Mouse (Mus musculus) cerebellum, postnatal 14 days (tissue): ENCODE measurements around the gene Zfp638.

Experiments used
- DNase-seq, 2 experiments: peaks; one replicate each; pipeline ENCODE4 v3.0.0; 2021; ENCODE audit warnings: mixed read lengths in 2 of 2

Zfp638 gene

GRCm38 (mm10) chr6:83866954-83867597 is at the start of gene Zfp638:
Gene Zfp638, plus strand, starts transcription at chr6:83867109.
- DNase-seq, result peak; percentile 96 to 97

- no peak for DNase-seq
Observed at GRCm38 (mm10) chr6:83818996-83819395, 47.9 kb upstream of the Zfp638 start.

- no peak for DNase-seq
Observed at GRCm38 (mm10) chr6:83820727-83821515, 46.0 kb upstream of the Zfp638 start.

- no peak for DNase-seq
Observed at GRCm38 (mm10) chr6:83821856-83822255, 45.1 kb upstream of the Zfp638 start.

- peak in 1 of 2 experiments; percentile 35 for DNase-seq
Observed at GRCm38 (mm10) chr6:83830941-83831605, 35.8 kb upstream of the Zfp638 start.

- peak; percentile 100 for DNase-seq
Observed at GRCm38 (mm10) chr6:83831606-83832123, 35.2 kb upstream of the Zfp638 start, which contains the start of gene Paip2b. Gene Paip2b, minus strand, starts transcription at chr6:83831741.

- peak in 1 of 2 experiments; percentile 15 for DNase-seq
Observed at GRCm38 (mm10) chr6:83832393-83832792, 34.5 kb upstream of the Zfp638 start.

- DNase-seq, result no peak
Observed at GRCm38 (mm10) chr6:83836826-83837225, 30.1 kb upstream of the Zfp638 start.

- no peak for DNase-seq
Observed at GRCm38 (mm10) chr6:83838046-83838445, 28.9 kb upstream of the Zfp638 start.

GRCm38 (mm10) chr6:83840086-83840485 is 26.8 kb upstream of the Zfp638 start:
- no peak for DNase-seq

GRCm38 (mm10) chr6:83844913-83845312 is 22.0 kb upstream of the Zfp638 start:
- DNase-seq, result no peak

- no peak for DNase-seq
Observed at GRCm38 (mm10) chr6:83846141-83846540, 20.8 kb upstream of the Zfp638 start.

- no peak for DNase-seq
Observed at GRCm38 (mm10) chr6:83849446-83849845, 17.5 kb upstream of the Zfp638 start.

- no peak for DNase-seq
Observed at GRCm38 (mm10) chr6:83857476-83857875, 9.4 kb upstream of the Zfp638 start.

GRCm38 (mm10) chr6:83860033-83860432 is 6.9 kb upstream of the Zfp638 start:
- DNase-seq, result no peak

- no peak for DNase-seq
Observed at GRCm38 (mm10) chr6:83863538-83863937, 3.4 kb upstream of the Zfp638 start.

GRCm38 (mm10) chr6:83866423-83866822 is 486 bp upstream of the Zfp638 start:
- no peak for DNase-seq

GRCm38 (mm10) chr6:83867598-83868585 is 983 bp downstream of the Zfp638 start:
- peak; percentile 52 to 56 for DNase-seq

GRCm38 (mm10) chr6:83879815-83880214 is 12.9 kb downstream of the Zfp638 start:
- peak; percentile 72 to 77 for DNase-seq

GRCm38 (mm10) chr6:83886789-83887188 is 19.9 kb downstream of the Zfp638 start:
- DNase-seq, result no peak

- no peak for DNase-seq
Observed at GRCm38 (mm10) chr6:83888802-83889201, 21.9 kb downstream of the Zfp638 start.
